Mouse (Mus musculus) lung, embryonic 14.5 days (tissue): ENCODE measurements around the gene Dennd6b. TPM values are rescaled to one million over a fixed set of nuclear protein-coding genes. Genes with fewer than 3 reads are reported as not detected.

Experiments
- ATAC-seq: fragments of 200-750 bp; cut with Nextera tagmentation; 2 replicates; pipeline ENCODE4 v1.8.0; 2017; ENCODE audit warnings: mild to moderate bottlenecking, moderate TSS enrichment, moderate library complexity; ENCODE audit not compliant: insufficient read depth
- DNase-seq: peaks from one replicate; pipeline ENCODE4 v3.0.0-alpha.2; 2015
- H3K27ac ChIP-seq: fragments of 300-500 bp; sonication (generic); 2 replicates; pipeline ENCODE4 v1.5.1; 2014; ENCODE audit warnings: low read depth, mild to moderate bottlenecking, moderate library complexity
- H3K27me3 ChIP-seq: fragments of 300-500 bp; sonication (generic); 2 replicates; pipeline ENCODE4 v1.6.1; 2014; ENCODE audit warnings: low read length, control low read depth; ENCODE audit not compliant: insufficient read depth
- H3K36me3 ChIP-seq: fragments of 300-500 bp; sonication (generic); 2 replicates; pipeline ENCODE4 v1.6.1; 2014; ENCODE audit warnings: control low read depth; ENCODE audit not compliant: insufficient read depth
- H3K4me1 ChIP-seq: fragments of 300-500 bp; sonication (generic); 2 replicates; pipeline ENCODE4 v1.6.1; 2014; ENCODE audit warnings: antibody characterized with exemption, control low read depth; ENCODE audit not compliant: insufficient read depth
- H3K4me2 ChIP-seq: fragments of 300-500 bp; sonication (generic); 2 replicates; pipeline ENCODE4 v1.6.1; 2014; ENCODE audit warnings: mild to moderate bottlenecking
- H3K4me3 ChIP-seq: fragments of 300-500 bp; sonication (generic); 2 replicates; pipeline ENCODE4 v1.5.1; 2014; ENCODE audit warnings: low read depth, low read length
- H3K9ac ChIP-seq: fragments of 300-500 bp; sonication (generic); 2 replicates; pipeline ENCODE4 v1.6.1; 2014
- H3K9me3 ChIP-seq: fragments of 300-500 bp; sonication (generic); 2 replicates; pipeline ENCODE4 v1.6.1; 2016; ENCODE audit warnings: low read depth, low read length, control low read depth
- CTCF ChIP-seq: IDR thresholded peaks from 2 replicates; pipeline ENCODE4 v1.5.1; 2016; ENCODE audit warnings: antibody characterized with exemption, low read depth
- WGBS: fragments of 180-500 bp; shearing (Covaris S2); extraction: QIAGEN DNeasy Blood & Tissue Kit; methylation state at CpG from one replicate; pipeline ENCODE4 v1.1.7; 2014; 5-methylcytosine and 5-hydroxymethylcytosine counted together
- polyA plus RNA-seq: library from polyadenylated mRNA; unstranded; fragments of >200 nt; fragmentation: Nextera tagmentation; extraction: Ambion mirVana; gene quantifications from 2 replicates; pipeline ENCODE4 v1.2.1, GENCODE M21; 2014

Gene Dennd6b
- polyA plus RNA-seq, 1 experiment from 2014 or later = 11.0 TPM

DNA sequence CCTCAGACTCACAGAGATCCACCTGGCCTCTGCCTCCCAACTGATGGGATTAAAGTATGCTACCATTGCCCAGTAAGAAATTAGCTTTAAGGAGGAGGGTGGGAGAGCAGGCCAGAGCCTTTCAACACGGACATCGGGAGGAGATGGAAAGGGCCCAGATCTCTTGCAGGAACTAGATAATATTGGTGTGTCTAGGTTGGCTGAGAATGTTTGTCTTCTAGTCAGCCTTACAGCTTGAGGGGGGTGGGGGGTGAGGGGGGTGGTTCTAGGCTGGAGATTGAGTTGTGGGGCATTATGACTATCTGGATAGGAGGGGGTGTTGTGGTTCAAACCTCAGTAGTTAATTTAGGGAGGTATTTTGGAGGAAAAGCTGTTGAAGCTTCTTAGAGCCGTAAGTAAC lies 17.2 kb upstream of the Dennd6b start:
- H3K4me1 ChIP-seq = no peaks in the 10 kb centered on the region
- no peak overlapping the region for H3K9ac ChIP-seq
- DNase-seq = no peak
- no peak overlapping the region for H3K27ac ChIP-seq
- H3K27me3 ChIP-seq = no peaks in the 10 kb centered on the region
- no peak overlapping the region for H3K4me2 ChIP-seq
- 79% methylated on average over 3 of the region's 3 CpGs for WGBS
- peaks cover 13% of the 10 kb centered on the region for H3K36me3 ChIP-seq
- TF ChIP-seq CTCF = no peak
- no peaks in the 10 kb centered on the region for H3K9me3 ChIP-seq
- ATAC-seq = no peak
- no peak overlapping the region for H3K4me3 ChIP-seq

DNA sequence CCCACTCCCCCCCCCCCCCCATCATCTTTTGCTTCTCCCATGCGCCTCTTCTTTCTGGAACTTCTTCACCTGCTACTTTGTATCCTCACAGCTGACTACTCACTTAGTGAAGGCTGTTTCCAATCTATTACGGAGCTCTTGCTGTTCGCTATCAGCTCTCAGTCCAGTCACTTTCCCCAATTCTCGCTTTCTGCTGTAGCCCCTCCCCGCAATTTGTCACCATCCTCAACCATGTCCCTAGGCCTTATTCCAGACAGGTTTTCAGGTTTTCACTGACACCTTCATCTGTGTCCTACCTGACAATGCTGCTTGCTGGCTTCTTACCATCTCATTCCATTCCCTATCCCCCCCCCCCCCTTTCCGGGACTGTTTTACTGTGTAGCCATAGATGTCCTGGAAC lies 16.2 kb upstream of the Dennd6b start:
- Histone ChIP-seq H3K36me3 (peaks cover 13% of the 10 kb centered on the region), H3K9ac (peak overlapping the region; percentile 92), H3K4me3 (peak overlapping the region; percentile 94), H3K27me3 (no peaks in the 10 kb centered on the region), H3K9me3 (no peaks in the 10 kb centered on the region), H3K4me2 (peak overlapping the region; percentile 85), H3K27ac (no peak overlapping the region), H3K4me1 (no peaks in the 10 kb centered on the region)
- DNase-seq (peak; percentile 5), ATAC-seq (no peak)
- 61% methylated on average over 6 of the region's 6 CpGs for WGBS
- no peak for TF ChIP-seq CTCF

GRCm38 (mm10) chr15:89211716-89212461 lies 15.6 kb upstream of the Dennd6b start:
- WGBS = under 1% methylated on average over 35 of the region's 35 CpGs

GRCm38 (mm10) chr15:89210915-89211715 lies 14.8 kb upstream of the Dennd6b start, which contains the start of gene Ppp6r2:
Ppp6r2 (plus strand) TSS chr15:89211553.
- ATAC-seq = peak; percentile 88
- Histone ChIP-seq H3K4me1 (no peaks in the 10 kb centered on the region), H3K27me3 (no peaks in the 10 kb centered on the region), H3K4me3 (peak within 1 kb of the TSS; percentile 94), H3K9me3 (no peaks in the 10 kb centered on the region), H3K36me3 (peaks cover 6% of the 10 kb centered on the region; the same call in 1 of the 2 replicates), H3K9ac (peak within 1 kb of the TSS; percentile 92), H3K4me2 (peak within 1 kb of the TSS; percentile 85), H3K27ac (peak within 1 kb of the TSS; percentile 89)
- TF ChIP-seq CTCF = peak; percentile 30; the same call in 1 of the 2 replicates
- 4% methylated on average over 35 of the region's 73 CpGs for WGBS
- peak; percentile 87 for DNase-seq

More at GRCm38 (mm10) chr15:89211716-89212461, 15.6 kb upstream of the Dennd6b start:
- ATAC-seq = peak; percentile 62
- no peaks in the 10 kb centered on the region for H3K27me3 ChIP-seq
- peak overlapping the region; percentile 94 for H3K4me3 ChIP-seq
- H3K27ac ChIP-seq = peak overlapping the region; percentile 89
- H3K4me2 ChIP-seq = peak overlapping the region; percentile 85
- peak overlapping the region; percentile 92 for H3K9ac ChIP-seq
- TF ChIP-seq CTCF = no peak
- no peaks in the 10 kb centered on the region for H3K9me3 ChIP-seq
- no peaks in the 10 kb centered on the region for H3K4me1 ChIP-seq
- DNase-seq = peak; percentile 39
- peaks cover 13% of the 10 kb centered on the region for H3K36me3 ChIP-seq

DNA sequence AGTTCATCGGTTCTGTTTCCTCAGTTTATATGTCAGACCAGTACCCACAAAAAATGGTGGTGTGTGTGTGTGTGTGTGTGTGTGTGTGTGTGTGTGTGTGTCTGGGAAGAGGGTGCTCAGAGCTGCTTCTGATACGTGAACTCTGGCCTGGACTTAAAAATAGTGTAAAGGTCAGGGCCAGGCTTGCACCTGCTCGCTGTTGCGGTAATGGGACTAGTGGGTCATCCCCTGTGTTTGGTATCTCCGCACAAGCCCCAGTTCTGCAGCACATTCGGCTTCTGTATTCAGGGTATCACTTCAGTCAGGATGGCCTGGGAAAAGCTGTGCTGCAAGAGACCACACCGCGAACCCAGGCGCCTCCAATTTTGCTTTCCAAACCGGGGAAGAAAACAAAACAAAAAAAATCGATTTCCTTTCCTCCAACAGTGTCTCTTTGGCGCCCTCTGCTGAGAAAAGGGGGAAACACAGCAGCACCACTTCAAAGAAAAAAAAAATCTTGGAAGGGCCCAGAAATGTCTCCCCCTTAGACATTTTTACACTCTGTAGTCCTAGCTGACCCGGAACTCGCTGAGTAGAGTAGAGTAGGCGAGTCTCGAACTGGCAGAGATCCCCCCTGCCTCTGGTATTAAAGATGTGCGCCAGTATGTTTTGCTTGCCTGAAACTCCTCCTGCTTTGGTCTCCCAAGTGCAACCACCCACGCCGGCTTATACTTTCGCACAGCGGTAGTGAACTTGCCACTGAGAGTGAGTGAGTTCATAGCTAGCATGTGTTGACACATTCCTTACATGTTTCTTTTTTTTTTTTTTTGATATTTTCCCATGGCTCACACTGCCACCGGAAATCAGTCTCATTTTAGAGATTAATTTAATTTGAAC lies 13.8 kb upstream of the Dennd6b start:
- H3K4me3 ChIP-seq = peak overlapping the region; percentile 35
- peak overlapping the region; percentile 89 for H3K27ac ChIP-seq
- H3K4me1 ChIP-seq = no peaks in the 10 kb centered on the region
- ATAC-seq (peak; percentile 25; the same call in 1 of the 2 replicates), DNase-seq (peak; percentile 96)
- no peaks in the 10 kb centered on the region for H3K9me3 ChIP-seq
- H3K9ac ChIP-seq = peak overlapping the region; percentile 34
- no peaks in the 10 kb centered on the region for H3K36me3 ChIP-seq
- no peaks in the 10 kb centered on the region for H3K27me3 ChIP-seq
- WGBS = 11% methylated on average over 22 of the region's 22 CpGs
- peak overlapping the region; percentile 85 for H3K4me2 ChIP-seq
- peak; percentile 84 for TF ChIP-seq CTCF

DNA sequence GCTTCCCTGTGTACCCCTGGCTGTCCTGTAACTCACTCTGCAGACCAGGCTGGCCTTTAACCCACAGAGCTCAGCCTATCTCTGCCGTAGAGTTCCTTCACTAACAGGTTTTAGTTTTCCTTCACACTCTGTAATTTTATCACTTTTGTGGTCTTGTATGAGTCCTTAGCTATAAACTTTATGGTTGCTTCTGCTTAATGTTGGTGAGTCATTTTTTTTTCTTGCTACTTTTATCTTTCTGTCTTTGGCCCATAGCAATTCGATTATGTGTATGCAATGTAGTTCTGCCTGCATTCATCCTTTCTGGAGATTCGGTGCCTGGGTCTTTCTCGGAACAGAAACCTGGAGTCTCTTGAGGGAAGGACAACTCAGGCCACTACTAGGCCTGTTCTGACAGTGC lies 11.2 kb upstream of the Dennd6b start:
- H3K27ac ChIP-seq = no peak overlapping the region
- no peak overlapping the region for H3K4me3 ChIP-seq
- no peak for DNase-seq
- TF ChIP-seq CTCF = no peak
- no peaks in the 10 kb centered on the region for H3K4me1 ChIP-seq
- no peak for ATAC-seq
- no peak overlapping the region for H3K4me2 ChIP-seq
- no peaks in the 10 kb centered on the region for H3K27me3 ChIP-seq
- no peaks in the 10 kb centered on the region; the same call in 1 of the 2 replicates for H3K9me3 ChIP-seq
- no peaks in the 10 kb centered on the region for H3K36me3 ChIP-seq
- no peak overlapping the region for H3K9ac ChIP-seq
- 76% methylated on average over 4 of the region's 4 CpGs for WGBS
